Mouse (Mus musculus) skeletal muscle tissue, adult 2 months (tissue): ENCODE measurements around the gene Pygm.

Experiments
- DNase-seq: peaks from one replicate; pipeline ENCODE4 v3.0.0-alpha.2; 2012; ENCODE audit warnings: low read depth, low spot score

Pygm gene

DNA sequence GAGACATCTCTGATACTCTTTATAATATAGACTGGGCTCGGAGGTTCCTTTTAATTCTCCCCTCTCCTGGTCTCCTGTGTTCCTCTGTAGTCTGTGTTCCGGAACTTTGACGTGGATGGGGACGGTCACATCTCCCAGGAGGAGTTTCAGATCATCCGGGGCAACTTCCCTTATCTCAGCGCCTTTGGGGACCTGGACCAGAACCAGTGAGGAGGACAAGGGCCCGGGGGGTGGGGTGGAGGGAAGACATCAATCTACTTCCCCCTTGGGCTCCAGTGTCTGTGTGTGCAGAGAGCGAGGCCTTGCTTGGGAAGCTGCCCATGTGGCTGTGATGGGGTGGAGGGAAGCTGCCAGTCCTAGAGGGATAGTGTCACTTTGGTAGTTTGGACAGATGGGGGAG lies 24.6 kb downstream of the Pygm start:
- no peak for DNase-seq

DNA sequence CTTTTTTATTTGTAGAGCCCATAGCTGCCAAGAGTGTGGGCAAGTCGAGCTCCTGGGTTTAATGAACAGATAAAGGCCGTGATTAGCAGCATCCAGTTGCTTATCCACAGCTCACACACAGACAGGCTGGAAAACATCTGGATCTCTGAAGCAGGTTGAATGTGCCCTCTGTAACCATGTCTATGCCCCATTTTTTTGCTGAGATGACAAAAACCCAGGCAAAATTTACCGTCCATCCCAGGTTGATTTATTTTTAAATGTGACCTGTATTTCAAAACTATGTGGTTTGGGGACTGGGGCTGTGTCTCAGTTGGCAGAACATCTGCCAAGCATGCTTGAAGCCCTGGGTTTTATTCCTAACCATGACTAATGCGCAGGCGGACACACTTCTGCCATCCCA lies 25.0 kb downstream of the Pygm start:
- no peak for DNase-seq

DNA sequence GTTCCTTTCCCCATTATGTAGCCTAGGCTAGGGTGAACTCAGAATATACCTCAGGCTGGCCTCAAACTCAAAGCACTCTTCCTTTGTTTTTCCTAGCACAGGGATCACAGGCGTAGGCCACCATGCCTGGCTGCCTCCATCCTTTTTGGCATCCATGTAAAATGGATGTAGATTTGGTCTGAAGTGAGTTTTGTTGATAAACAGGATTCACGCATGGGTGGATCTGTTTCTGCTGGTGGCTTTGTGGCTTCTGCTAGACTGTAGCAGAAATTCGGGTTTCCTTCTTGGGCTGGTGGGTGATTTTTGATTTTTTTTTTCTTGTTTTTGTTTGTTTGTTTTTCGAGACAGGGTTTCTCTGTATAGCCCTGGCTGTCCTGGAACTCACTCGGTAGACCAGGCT lies 25.7 kb downstream of the Pygm start:
- DNase-seq: no peak

DNA sequence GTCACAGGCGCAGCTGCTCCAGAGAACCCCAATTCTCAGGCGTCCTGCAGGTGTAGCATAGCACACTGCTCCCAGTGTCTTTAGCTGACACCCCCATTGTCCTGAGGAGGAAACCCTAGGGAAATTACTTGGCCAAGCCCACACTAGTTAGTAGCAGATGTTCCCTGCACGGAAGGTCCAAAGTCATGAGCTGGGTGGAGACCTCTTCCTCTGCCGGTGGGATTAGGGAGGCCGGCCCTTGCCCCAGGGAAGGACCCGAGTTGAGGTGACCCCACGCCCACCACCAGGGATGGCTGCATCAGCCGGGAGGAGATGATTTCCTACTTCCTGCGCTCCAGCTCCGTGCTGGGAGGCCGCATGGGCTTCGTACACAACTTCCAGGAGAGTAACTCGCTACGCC lies 28.6 kb downstream of the Pygm start:
- DNase-seq: no peak

DNA sequence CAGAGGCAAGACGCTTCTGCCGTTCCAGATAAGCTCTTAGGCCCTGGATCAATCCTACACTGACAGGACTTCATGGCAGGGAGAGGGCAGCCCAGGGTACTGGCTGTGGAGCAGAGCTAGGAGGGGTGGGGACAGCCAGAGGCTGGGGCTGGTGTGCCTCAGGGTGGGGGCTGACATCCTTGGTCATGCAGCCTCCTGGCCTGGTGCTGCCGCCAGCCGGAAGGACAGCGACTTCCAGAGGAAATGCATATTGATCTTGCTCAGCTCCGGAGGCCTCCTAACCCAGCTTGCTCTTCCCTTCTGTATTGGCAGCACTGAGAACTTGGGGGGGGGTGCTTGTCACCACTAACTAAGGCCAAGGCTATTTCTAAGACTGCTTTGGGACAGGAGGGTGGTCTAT lies 31.3 kb downstream of the Pygm start:
- no peak for DNase-seq

DNA sequence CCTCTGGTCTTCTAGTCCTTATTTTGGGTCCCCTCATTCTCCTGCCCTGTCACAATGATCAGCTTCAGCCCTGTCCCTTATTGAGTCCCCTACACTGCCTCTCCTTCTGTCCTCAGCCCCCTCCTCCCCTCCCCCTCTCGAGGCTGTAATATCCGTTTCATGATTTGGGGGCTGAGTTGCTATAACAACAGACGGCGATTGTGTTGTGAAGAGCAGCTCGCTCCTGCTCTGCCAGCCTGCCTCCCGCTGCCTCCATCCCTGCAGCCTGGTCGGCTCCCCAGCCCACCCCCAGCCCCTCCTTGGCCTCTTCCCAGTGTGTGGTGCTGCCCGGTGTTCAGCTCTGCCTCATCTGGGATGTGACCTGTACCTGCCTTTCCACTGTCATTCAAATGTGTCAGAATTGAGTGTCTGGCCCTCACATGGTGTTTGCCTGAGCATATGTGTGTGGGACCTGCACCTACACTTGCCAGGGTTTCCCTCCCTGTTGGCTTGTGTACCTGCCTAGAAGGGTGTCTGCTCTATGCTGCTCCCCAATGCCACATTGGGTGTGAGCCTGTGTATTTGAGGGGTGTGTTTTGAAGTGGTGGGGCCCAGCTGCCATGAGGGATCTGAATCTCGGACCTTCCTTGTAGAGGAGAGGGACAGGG lies 32.0 kb downstream of the Pygm start:
- DNase-seq: no peak

DNA sequence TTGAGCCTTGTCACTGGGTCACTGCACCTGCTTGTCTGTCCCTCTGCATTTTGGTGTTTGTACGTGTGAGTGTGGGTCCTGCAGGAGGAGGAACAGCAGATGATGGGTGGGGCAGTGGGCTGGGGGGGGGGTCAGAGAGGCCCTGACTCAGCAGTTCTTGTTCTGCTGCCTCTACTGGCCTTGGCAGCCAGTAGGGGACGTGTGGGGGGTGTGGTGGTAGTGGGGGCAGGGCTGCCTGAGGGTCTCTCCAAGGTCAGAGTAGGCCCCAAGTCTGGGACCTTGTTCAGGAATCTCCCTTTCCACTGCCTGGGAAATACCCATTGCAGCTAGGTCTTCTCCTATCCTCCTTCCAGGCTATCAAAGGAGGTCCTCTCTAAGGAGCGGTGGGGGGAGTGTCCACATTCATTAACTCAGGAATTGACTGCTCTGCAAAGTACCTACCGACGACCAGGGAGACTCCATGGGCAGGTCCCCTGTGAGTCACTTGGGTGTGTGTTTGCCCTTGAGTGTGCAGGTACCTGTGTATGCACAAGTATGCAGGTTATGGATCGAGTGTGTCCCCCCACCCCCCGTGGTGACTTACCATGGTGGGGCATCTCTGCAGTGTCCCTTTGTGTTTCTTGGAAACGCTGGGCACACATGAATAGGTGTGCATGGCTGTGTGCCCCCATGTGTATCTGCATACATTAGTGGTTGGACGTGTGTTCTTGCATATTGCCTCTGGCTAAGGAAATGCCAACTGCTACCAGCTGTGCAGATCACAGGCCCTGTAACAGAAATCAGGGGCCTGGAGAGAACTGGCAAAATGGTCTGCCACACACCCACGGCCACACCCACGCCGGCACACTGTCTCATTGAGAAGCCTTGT lies 32.9 kb downstream of the Pygm start:
- no peak for DNase-seq

DNA sequence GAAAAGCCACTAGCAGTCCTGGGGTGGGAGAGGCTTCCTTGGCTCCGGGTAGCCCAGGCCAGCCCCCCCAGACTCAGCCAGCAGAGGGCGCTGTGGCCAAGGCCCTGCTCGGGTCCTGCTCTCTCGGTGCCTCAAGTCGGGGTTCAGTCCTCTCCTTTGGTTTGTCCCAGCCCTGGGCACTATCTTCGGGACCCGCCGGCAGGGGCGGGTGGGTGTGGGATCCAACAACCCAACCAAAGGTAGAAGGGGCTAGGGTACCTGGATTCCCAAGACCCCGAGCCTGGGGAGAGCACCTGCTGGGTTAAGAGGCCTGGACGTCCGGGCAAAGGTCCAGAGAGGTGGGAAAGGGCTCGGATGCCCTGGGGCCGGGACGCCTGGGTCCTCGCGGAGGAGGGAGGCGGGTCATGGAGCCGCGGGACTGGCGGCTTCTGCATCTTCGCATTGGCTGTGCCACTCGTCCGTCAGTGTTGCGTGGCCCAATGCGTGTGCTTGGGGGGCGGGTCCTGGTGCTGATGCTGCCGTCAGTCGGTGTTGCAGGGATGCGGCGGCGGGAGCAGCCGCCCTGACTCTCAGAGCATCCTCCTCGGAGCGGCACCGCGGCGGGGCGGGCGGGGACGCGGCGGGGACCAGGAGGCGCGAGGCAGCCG lies 34.2 kb downstream of the Pygm start, which contains the start of gene Nrxn2:
Gene Nrxn2, plus strand, starts transcription at position 499 of the 647 bp plus-strand sequence.
- DNase-seq: peak; percentile 79

DNA sequence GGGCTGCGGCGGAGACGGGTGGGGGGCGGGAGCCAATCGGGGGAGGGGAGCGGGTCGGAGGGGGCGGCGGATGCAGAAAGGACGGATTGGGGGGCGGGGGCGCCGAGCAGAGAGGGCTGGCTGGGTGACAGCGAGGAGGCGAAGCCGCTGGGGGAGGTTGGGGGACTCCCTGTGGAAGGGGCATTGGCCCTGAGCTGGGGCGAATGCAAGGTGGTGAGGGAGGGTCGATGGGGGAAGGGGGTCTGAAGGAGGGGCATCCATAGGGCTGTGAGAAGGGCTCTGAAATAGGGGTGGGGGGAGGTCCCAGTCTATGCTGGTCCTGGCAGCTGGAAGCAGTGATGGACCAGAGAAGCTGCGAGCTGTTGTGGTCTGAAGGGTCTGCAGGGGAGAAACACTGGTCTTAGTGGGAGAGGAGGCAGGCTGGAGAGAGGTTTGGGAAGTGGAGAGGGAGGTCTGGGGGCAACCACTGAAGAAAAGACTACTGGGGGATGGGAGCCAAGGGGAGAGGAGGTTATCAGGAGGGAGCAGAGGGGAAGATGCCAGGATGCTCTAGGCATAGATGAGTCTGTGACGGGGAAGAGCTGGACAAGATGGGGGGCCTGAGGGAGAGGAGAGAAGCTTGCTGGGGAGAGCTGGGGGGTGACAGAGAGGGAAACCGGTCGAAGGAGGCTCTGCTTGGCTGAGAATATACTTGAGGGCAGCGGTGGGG lies 34.9 kb downstream of the Pygm start:
- no peak for DNase-seq

DNA sequence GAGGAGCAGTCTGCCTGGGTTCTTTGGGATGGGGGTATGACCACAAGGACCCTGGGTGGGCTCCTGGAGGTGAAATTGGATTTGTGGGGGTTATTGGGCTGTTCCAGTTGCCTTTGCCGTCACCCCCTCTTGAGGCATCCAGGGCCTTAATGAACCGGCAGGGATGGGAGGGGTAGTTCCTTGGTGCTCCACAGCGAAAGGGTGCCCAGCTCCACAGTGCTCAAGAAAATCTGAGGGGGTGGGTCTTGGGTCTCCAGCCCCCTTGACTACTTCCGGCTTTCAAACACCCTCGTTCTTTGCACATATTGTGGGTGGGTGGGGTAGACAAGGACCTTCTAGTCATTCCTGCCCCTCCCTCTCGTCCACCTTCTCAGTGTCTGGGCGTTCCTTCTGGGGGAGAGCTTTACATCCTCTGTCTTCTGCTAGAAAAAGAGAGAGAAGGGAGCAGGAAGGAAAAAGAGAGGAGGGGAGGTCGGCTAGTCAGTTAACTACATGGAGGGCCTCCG lies 35.7 kb downstream of the Pygm start:
- no peak for DNase-seq

DNA sequence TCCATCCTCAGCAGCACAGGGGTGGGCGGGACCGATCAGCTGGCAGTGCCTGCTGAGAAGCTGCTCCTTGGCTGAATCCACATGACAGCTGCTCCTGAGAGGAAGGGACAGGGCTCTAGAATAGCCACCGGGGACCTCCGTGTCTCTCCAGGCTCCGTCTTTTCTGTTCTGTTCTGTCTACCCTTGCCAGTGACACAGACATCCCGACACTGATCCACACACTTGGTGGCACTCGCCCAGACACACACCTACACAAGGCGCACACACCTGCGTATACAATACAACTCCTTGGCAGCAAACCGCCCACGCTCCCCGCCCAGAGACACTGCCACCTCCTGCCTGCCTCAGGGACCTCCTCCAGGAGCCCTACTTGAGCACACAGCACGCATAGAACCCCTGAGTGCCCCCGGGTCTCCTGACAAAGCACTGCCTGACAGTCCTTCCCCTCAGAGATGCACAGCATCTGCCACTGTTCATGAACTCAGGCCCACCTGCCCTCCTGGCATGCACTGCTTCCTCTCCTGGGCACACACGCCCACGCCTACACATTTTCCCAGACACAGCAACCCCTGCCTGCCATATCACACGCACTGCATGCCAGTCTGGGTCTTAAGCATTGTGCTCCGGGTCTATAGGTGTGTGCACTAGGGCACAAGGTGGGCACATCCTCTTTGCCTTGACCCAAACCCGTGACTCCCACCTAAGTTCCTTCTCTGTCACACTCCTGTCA lies 36.4 kb downstream of the Pygm start:
- no peak for DNase-seq

DNA sequence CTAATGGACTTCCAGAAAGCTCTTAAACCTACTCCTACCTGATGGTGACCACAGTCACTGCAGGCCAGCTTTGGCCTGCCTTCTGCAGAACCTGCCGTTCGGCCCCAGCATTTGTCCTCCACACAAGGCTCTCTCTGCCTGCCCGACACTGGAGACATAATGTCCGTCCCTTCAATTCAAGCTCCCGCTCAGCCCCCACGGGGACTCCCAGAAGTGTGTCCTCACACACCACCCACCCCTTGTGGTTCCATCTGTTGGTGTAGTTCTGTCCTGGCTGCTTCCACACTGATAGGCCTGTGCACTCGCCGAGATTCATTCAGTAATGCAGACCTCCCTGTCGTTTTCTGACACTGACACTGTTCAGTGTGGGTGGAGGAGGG lies 37.0 kb downstream of the Pygm start:
- DNase-seq: no peak

DNA sequence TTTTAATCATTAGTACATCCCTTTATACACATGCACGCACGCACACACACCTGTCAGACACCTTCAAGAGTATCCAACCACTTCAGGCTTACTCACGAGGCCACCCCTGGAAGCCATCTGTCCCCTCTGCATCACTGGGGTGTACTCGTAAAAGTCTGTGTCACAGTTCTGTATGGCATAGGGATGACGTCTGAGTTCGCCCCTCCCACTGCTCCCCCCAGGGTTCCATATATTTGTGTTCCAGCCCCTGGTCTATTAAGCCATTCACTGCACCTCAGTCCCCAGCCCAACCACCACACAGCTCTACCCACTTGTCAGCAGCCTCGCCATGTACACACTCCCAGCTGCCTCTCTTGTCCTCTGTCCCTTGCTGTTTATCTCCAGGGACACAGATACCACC lies 37.8 kb downstream of the Pygm start:
- no peak for DNase-seq

DNA sequence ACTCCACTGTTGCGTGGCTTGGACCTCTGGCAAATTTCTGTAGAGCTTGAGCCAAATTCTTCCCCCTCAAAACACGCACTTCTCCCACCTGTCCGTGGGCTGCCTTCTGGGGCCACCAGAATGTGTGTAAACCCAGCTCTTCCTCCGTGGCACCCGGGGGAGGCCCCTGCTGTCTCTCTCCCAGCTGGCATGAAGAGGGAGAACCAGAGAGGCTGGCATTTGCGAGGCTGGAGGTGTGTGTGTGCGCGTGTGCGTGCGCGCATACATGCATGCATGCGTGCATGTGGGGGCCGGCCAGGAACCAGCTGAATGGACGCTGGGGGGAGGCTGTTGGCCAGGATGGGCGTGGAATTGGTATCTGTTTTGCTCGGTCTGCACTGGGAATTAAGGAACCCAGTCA lies 39.0 kb downstream of the Pygm start:
- DNase-seq: no peak

DNA sequence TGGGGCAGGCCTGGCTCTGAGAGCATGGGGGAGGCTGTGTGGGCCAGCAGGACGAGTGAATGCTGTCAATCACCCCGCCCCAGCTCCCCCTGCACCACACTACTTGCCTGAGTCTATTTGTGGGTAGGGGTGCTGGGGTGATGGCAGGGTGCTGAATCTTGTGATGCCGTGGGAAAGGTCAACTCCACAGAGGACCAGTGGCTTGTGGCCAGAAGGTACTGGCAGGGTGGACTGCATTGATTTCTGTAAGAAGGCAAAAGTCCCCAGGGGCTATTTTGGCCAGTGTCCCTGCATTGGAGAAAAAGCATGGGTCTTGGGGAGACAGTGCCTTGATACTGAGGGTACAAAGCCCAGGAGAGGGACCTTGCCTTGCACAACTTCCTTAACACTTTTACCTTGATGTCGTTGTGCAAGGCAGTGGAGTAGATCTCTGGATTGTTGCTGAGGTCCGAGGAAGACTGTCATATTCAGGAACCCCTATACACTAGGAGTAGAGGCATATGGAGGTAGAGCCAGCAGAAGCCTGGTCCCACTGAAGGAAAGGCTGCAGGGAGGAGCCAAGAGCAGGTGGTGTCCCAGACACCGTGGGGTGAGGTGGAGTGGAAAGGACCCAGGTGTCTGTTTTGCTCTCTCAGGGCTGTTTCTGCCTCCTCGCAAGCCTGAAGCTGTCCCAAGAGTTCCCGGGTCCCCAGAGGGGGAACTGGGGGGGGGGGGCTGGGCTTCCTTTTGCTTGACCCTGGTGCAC lies 40.1 kb downstream of the Pygm start:
- DNase-seq: no peak

DNA sequence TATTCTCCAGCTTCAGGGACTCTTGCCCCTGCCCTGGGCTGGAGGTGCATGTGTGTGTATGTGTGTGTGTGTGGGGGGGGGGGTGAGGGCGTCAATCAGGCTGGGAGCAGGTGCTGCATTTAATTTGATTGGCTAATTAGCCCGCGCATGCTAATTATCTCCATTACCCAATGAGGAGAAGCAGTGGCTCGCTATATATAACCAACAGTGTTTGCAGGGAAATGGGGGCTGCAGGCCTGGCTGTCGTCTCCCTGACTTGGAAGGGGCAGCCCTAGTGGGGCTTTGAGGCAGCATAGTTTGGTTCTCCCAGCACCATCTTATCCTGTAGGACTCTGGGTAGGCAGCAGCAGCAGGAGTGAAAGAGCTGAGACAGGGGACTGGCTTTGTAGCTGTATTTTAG lies 41.4 kb downstream of the Pygm start:
- DNase-seq: no peak

DNA sequence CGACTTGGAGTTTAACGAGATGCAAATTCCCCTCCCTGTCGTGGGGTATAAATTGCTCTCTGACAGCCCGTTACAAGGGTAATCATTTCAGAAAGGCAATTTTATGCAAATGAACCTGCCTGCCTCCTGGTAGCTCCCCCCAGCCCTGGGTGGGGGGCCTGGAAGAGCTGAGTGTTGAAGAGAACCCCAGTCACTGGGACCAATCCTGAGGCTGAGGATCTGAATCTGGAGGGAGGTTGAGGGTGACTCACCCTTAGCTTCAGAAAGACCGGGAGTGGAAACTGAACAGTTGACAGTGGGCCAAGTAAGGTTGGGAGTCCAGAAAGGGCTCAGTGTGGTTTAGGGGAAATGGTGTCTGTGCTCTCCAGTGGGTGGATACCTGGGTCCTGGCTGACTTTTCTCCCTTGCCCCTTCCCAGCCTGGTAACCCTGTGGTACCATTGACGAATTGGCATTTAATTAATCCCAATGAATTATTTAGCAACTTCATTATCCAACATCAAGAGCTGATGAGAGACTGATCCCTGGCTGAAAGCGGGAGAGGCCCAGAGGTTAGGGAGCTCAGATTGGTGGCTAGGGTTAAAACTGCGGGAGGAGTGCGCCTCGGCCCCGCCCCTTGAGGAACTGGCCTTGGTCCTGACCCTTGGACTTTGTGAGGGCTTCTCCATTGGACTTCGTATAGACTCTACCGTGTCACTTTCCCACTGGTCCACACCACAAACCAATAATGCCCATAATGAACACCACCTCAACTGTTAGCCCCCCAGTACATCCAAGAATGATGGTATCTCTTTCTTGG lies 42.7 kb downstream of the Pygm start:
- DNase-seq: no peak

DNA sequence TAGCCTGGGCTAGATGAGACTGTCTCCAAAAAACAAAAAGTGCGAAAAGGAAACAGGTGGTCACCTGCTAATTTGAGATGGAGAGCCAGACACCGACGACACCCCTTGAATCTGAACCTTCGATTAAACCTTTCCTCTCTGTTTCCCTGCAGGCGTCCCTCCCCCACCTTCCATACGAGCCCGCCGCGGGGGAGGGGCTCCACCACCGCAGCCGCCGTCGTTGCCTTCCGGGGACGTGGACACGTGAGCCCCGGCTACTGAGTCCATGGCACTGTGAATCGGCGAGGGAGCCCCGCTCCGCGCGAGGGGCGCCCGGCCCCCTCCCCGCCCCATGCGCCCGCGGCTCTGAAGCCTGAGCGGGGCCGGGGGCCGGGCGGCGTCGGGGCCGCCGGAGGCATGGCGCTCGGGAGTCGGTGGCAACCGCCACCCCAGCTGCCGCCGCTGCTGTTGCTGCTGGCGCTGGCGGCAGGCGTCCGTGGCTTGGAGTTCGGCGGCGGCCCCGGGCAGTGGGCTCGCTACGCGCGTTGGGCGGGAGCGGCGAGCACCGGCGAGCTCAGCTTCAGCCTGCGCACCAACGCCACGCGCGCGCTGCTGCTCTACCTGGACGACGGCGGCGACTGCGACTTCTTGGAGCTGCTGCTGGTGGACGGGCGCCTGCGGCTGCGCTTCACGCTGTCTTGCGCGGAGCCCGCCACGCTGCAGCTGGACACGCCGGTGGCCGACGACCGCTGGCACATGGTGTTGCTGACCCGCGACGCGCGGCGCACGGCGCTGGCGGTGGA lies 43.6 kb downstream of the Pygm start:
- DNase-seq: no peak
